Mouse (Mus musculus) ES-Bruce4 (cell line): ENCODE data around the gene Upf3b.

Experiments used
- CTCF ChIP-seq: IDR thresholded peaks from one replicate; pipeline ENCODE4 v1.8.1; 2011; ENCODE audit warnings: low read depth, low read length
- EP300 ChIP-seq: IDR thresholded peaks from 2 replicates; pipeline ENCODE4 v1.6.1; 2011; ENCODE audit warnings: low read depth, low read length; ENCODE audit not compliant: insufficient read depth
- POLR2A ChIP-seq: IDR thresholded peaks from one replicate; pipeline ENCODE4 v1.8.1; 2011; ENCODE audit warnings: low read length; ENCODE audit not compliant: insufficient read depth

GRCm38 (mm10) chrX:37067299-37067698 lies 42.8 kb downstream of the Upf3b start:
- no peak for TF ChIP-seq CTCF
- no peak for TF ChIP-seq EP300
- TF ChIP-seq POLR2A, result no peak
